Mouse (Mus musculus) stomach, embryonic 16.5 days (tissue): ENCODE results near the gene Apc2. TPM values are rescaled to one million over a fixed set of nuclear protein-coding genes. Genes with fewer than 3 reads are reported as not detected.

Source experiments
- ATAC-seq: fragments of 200-750 bp; cut with Nextera tagmentation; 2 replicates; pipeline ENCODE4 v1.8.0; 2017; ENCODE audit warnings: moderate number of reproducible peaks, moderate TSS enrichment; ENCODE audit not compliant: insufficient read depth, low FRiP score
- H3K27ac ChIP-seq: fragments of 300-500 bp; sonication (generic); 2 replicates; pipeline ENCODE4 v1.5.1; 2014; ENCODE audit warnings: low read length
- H3K27me3 ChIP-seq: fragments of 300-500 bp; sonication (generic); 2 replicates; pipeline ENCODE4 v1.6.1; 2014; ENCODE audit warnings: low read length, control low read depth, mixed read lengths; ENCODE audit not compliant: control insufficient read depth, insufficient read depth
- H3K36me3 ChIP-seq: fragments of 300-500 bp; sonication (generic); 2 replicates; pipeline ENCODE4 v1.6.1; 2014; ENCODE audit warnings: low read length; ENCODE audit not compliant: control insufficient read depth, insufficient read depth
- H3K4me1 ChIP-seq: fragments of 300-500 bp; sonication (generic); 2 replicates; pipeline ENCODE4 v1.6.1; 2014; ENCODE audit warnings: low read length, control low read depth, mixed read lengths; ENCODE audit not compliant: control insufficient read depth, insufficient read depth
- H3K4me2 ChIP-seq: fragments of 300-500 bp; sonication (generic); 2 replicates; pipeline ENCODE4 v1.6.1; 2014; ENCODE audit warnings: low read depth, low read length, mixed read lengths
- H3K4me3 ChIP-seq: fragments of 300-500 bp; sonication (generic); replicated peaks from 2 replicates; pipeline ENCODE4 v1.5.1; 2014; ENCODE audit warnings: mild to moderate bottlenecking, low read length
- H3K9ac ChIP-seq: fragments of 300-500 bp; sonication (generic); 2 replicates; pipeline ENCODE4 v1.6.1; 2014; ENCODE audit warnings: low read length
- H3K9me3 ChIP-seq: fragments of 300-500 bp; sonication (generic); replicated peaks from 2 replicates; pipeline ENCODE4 v1.6.1; 2016; ENCODE audit warnings: low read length, control low read depth; ENCODE audit not compliant: control insufficient read depth
- WGBS: fragments of 180-500 bp; shearing (Covaris S2); extraction: QIAGEN DNeasy Blood & Tissue Kit; methylation state at CpG from one replicate; pipeline ENCODE4 v1.1.7; 2014; 5-methylcytosine and 5-hydroxymethylcytosine counted together
- polyA plus RNA-seq: library from polyadenylated mRNA; unstranded; fragments of >200 nt; fragmentation: Nextera tagmentation; extraction: Ambion mirVana; gene quantifications from 2 replicates; pipeline ENCODE4 v1.2.1, GENCODE M21; 2015

Apc2 gene
- polyA plus RNA-seq, 1 experiment from 2014 or later: 4.3 TPM

DNA sequence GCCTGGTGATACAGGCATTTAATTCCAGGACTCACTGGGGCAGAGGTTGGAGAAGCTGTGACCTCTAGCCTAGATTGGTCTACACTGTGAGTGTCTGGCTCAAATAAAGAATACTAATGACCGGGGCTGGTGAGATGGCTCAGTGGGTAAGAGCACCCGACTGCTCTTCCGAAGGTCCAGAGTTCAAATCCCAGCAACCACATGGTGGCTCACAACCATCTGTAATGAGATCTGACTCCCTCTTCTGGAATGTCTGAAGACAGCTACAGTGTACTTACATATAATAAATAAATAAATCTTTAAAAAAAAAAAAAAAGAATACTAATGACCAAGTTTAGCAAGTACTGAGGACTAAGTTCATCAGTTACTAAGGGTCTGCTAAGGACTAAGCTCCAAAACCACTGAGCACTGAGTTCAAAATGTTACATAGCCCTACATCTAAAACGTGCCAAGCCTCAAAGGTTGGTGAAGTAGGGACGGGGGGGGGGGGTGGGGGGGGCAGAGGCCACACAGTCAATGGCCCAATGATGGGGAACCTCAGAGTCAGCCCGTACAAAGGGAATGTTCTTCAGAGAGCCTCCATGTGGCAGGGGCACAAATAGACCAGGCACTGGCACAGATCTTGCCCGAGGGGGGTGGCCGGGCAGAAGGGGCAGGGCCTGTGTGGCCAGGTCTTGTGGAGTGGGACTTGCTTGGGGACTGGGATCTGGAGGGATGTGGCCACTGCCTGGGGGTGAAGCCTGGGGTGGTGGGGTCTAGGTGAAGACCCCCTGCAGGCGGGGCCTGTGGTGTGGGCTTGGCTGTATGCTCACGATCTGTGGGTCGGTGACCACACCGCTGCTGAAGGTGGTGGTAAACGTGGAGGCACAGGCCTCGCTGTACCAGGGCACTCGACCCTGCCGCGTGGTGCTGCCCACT lies 28.6 kb downstream of the Apc2 start:
- Histone ChIP-seq H3K36me3 (no peaks in the 10 kb centered on the region), H3K27me3 (no peaks in the 10 kb centered on the region; the same call in 1 of the 2 replicates), H3K9ac (0 out of 2 replicates have a peak overlapping the region, but pooled peaks have one; percentile 75), H3K4me3 (peak overlapping the region; percentile 66), H3K27ac (no peak overlapping the region), H3K9me3 (no peaks in the 10 kb centered on the region), H3K4me1 (peaks cover 14% of the 10 kb centered on the region; the same call in 1 of the 2 replicates), H3K4me2 (peak overlapping the region; percentile 96)
- WGBS: 78% methylated on average over 17 of the region's 17 CpGs
- no peak for ATAC-seq

DNA sequence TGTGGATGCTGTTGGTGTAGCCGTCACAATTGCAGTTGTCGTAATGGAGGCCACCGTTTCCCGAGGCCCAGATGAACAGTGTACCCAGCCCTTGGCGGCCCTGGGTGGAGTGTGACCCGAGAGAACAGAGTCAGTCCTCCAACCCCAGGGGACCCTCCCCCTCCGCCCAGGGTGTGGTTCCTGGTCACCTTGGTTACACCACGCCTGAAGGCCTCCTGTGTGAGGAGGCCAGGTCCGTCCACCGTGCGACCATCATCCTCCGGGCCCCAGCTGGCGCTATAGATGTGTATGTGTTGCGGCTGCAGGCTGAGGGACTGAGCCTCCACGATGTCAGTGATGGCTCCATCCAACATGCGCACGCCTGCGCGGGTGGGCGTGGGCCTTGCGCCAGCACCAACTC lies 29.3 kb downstream of the Apc2 start:
- Histone ChIP-seq H3K27me3 (no peaks in the 10 kb centered on the region; the same call in 1 of the 2 replicates), H3K9ac (no peak overlapping the region), H3K4me1 (peaks cover 15% of the 10 kb centered on the region; the same call in 1 of the 2 replicates), H3K9me3 (no peaks in the 10 kb centered on the region), H3K27ac (no peak overlapping the region), H3K36me3 (no peaks in the 10 kb centered on the region), H3K4me2 (no peak overlapping the region), H3K4me3 (no peak overlapping the region)
- no peak for ATAC-seq
- 69% methylated on average over 21 of the region's 21 CpGs for whole genome bisulfite sequencing

DNA sequence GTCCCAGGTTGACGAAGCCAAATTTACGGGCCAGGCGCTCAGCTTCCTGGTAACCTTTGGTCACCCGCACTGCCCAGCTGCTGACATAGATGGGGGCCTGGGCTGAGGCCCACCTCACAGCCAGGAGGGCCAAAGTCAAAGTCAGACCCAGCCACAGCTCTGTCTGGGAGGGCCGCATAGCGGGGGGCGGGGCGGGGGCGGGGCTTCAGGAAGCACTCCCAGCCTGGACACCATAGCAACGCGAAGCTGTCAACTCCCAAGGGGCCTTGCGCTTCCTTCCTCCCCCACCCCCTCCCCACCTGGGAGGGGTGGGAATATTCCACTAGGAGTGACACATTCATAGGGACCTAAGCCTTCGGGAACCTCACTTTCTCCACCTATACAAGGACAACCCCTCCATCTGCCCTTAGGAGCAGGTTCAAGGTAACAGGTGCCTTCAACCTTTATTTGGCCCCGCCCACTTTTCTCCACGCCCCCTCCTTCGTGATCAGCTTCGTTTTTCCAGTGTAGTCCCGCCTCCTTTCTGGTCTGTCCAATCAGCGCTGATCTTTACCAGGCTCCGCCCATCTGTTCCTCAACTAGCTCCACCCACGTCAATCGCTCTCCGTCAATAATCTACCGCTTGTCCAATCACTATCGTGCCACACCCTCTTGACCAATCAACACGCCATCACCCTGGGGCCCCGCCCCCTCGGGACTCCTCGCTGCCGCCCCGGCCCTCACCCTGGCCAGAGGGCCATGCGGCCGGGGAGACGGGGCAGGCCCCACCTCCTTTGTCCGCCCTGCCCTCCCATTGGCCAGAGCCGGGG lies 33.7 kb downstream of the Apc2 start, which contains the start of the genes Pcsk4 and Reep6:
Gene Pcsk4 (minus strand): TSS at position 226 of the 809 bp plus-strand sequence.
Gene Reep6 (plus strand): TSS at position 681 of the 809 bp plus-strand sequence.
- peaks cover 27% of the 10 kb centered on the region for H3K4me1 ChIP-seq
- H3K27ac ChIP-seq: peak within 1 kb of the TSS; percentile 76
- H3K9me3 ChIP-seq: no peaks in the 10 kb centered on the region
- peak within 1 kb of the TSS; percentile 97 for H3K4me2 ChIP-seq
- ATAC-seq: peak; percentile 95
- no peaks in the 10 kb centered on the region for H3K36me3 ChIP-seq
- H3K9ac ChIP-seq: peak within 1 kb of the TSS; percentile 74
- H3K4me3 ChIP-seq: peak within 1 kb of the TSS; percentile 60
- WGBS: 3% methylated on average over 36 of the region's 36 CpGs
- no peaks in the 10 kb centered on the region for H3K27me3 ChIP-seq

DNA sequence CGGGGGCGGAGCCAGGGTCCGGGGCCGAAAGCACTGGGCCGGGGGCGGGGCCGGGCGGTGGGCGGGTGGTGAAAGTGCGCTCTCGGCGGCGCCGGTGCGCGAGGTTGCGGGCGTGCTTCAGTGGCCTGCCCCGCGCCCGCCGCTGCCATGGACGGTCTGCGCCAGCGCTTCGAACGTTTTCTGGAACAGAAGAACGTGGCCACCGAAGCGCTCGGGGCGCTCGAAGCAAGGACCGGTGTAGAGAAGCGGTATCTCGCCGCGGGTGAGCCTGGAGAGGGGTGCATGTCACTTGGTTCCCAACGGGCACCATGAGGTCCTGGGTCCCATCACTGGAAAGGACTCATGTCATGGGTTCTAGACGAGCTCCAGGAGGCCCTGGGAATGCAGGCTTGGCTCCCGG lies 34.3 kb downstream of the Apc2 start:
- H3K27me3 ChIP-seq: no peaks in the 10 kb centered on the region
- no peaks in the 10 kb centered on the region for H3K9me3 ChIP-seq
- peaks cover 27% of the 10 kb centered on the region for H3K4me1 ChIP-seq
- peak overlapping the region; percentile 97 for H3K4me2 ChIP-seq
- no peaks in the 10 kb centered on the region for H3K36me3 ChIP-seq
- peak overlapping the region; percentile 60 for H3K4me3 ChIP-seq
- WGBS: under 1% methylated on average over 41 of the region's 41 CpGs
- no peak for ATAC-seq
- H3K9ac ChIP-seq: peak overlapping the region; percentile 74
- peak overlapping the region; percentile 76 for H3K27ac ChIP-seq

DNA sequence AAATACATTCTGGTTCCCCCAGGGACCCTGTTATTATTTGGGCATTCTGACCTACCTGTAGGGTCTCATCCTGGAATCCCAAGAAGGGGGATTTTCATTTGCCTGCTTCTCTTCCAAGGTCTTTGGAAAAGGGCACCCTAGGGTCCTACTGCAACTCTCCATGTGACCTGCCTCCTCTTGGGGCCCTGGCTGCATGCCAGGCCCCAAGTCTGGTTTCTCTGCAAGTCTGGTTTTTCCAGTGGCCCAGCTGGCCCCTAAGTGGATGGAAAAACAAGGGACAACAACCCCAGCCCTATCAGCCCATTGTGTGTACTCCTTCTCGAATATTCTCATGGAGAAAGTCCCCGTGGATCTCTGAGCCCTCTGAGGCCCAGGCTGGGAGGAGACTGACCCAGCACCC lies 35.1 kb downstream of the Apc2 start:
- Histone ChIP-seq H3K9me3 (no peaks in the 10 kb centered on the region), H3K4me1 (peaks cover 27% of the 10 kb centered on the region), H3K27me3 (no peaks in the 10 kb centered on the region), H3K4me3 (peak overlapping the region; percentile 60), H3K9ac (peak overlapping the region; percentile 74), H3K27ac (peak overlapping the region; percentile 76), H3K36me3 (no peaks in the 10 kb centered on the region), H3K4me2 (peak overlapping the region; percentile 97)
- no peak for ATAC-seq
- 48% methylated on average over 2 of the region's 2 CpGs for WGBS

DNA sequence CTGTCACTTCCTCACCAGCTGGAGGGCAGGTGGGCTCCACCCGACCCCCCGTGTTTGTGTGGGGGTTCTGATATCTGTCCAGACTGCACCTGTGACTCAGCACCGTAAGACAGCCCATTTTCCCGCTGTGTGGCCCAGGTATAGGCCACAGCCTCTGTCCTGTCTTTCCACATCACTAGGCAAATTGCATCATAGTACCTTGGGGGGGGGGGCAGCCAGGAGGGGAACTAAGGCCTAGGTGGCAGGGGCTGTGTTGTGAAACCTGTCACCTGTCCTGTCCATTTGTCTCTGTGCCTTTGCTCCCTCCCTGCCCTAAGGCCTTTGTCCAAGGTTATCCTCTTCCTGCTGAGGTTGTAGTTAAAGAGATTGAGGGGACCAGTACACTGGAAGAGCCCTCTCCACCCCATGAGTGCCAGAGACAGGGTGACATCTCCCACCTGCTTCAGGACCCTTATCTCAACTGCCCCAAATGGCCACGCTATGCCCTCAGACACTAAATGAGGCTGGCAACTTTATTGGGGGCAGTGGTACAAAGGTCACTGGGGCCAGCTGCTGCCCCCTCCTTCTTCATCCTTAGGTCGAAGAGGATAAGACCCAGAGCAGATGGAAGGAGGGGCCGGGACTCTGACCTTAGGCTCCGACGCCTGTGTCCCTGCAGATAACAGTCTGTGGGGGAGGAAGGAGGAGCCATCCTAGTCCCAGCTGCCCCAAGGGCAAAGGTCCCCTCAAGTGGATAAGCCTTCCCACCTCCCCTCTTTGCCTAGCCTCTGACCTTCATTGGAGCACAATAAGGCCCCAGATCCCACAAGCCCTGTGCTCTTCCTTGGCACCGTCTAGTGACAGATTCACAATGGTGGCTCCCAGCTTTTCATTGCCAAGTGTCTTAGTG lies 36.1 kb downstream of the Apc2 start:
- H3K9me3 ChIP-seq: no peaks in the 10 kb centered on the region
- 54% methylated on average over 10 of the region's 10 CpGs for WGBS
- peak overlapping the region; percentile 60 for H3K4me3 ChIP-seq
- peak overlapping the region; percentile 97 for H3K4me2 ChIP-seq
- peaks cover 27% of the 10 kb centered on the region for H3K4me1 ChIP-seq
- no peaks in the 10 kb centered on the region for H3K36me3 ChIP-seq
- H3K9ac ChIP-seq: no peak overlapping the region
- H3K27ac ChIP-seq: peak overlapping the region; percentile 76
- H3K27me3 ChIP-seq: no peaks in the 10 kb centered on the region
- no peak for ATAC-seq

DNA sequence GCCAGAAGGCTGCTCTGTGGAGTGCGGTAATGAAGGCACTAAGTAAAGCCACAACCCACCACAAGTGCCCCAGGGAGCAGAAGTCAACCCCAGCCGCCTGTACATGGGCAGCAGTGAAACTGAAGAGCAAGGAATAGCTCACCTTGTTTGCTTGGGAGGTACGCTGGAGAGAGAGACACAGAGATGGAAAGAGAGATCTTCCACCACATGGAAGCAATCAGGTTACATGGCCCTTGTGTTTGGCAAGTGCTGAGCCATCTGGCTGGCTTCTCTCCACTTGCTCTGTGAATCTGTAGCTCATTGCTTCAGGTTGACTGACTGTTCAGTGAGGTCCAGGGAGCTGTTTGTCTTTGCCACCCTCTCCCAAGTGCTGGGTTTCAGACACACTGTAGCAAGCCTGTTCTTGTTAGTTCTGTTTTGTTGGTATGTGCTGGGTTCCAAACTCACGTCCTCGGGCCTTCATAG lies 36.8 kb downstream of the Apc2 start:
- Histone ChIP-seq H3K36me3 (no peaks in the 10 kb centered on the region), H3K27ac (no peak overlapping the region), H3K4me3 (no peak overlapping the region), H3K4me2 (no peak overlapping the region), H3K4me1 (peaks cover 27% of the 10 kb centered on the region), H3K9me3 (no peaks in the 10 kb centered on the region), H3K27me3 (no peaks in the 10 kb centered on the region), H3K9ac (0 out of 2 replicates have a peak overlapping the region, but pooled peaks have one; percentile 5)
- 83% methylated on average over 5 of the region's 5 CpGs for WGBS
- no peak for ATAC-seq

DNA sequence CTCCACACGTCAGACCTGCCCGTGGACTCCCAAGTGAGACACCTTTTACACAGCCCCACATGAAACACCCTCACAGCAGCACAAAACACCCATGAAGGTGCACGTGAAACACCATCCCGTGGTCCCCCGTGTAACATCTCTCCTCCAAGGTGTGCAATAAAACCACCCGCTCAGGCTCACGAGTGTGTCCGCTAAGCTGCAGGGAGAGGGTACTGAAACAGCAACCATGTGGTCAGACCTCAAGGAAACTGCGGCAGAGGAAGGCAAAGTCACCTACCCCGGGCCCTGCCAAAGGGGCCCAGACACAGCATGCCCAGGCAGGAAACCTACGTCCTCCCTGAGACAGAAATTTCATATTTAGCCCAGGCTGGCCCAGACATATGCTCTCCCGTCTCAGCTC lies 40.5 kb downstream of the Apc2 start:
- Histone ChIP-seq H3K9ac (no peak overlapping the region), H3K27me3 (peaks cover 10% of the 10 kb centered on the region), H3K9me3 (no peaks in the 10 kb centered on the region), H3K4me3 (no peak overlapping the region), H3K4me2 (no peak overlapping the region), H3K4me1 (peaks cover 17% of the 10 kb centered on the region), H3K27ac (no peak overlapping the region), H3K36me3 (no peaks in the 10 kb centered on the region)
- ATAC-seq: no peak
- 81% methylated on average over 12 of the region's 12 CpGs for whole genome bisulfite sequencing
